In the genomic region with DNA sequence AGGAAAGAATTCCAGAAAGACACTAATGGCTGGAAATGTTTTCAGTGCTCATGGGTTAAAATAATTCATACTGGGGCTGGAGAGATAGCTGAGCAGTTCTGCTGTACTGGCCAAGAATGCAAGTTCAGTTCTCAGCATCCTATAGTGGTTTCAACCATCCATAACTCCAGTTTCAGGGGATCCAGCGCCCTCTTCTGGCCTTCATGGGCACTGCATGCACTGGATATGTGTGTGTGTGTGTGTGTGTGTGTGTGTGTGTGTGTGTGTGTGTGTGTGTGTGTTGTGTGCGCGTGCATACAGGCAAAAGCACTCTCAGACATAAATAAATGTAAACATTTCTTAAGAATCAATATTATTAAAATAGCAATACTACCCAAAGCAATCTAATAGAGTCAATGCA, we compare ENCODE assay signal across 12 mouse cellular contexts. TPM values are rescaled to one million over a fixed set of nuclear protein-coding genes. Genes with fewer than 3 reads are reported as not detected.
DNase-seq lines count a peak whose midpoint lies in the region; ATAC-seq and TF ChIP-seq lines count a peak whose summit lies in the region.
"Had no signal": no experiment of that assay in that cellular context is flagged by ENCODE, and none has a peak within 500 bp of the region (broad histone marks: within the 10 kb centered on the region; RNA-seq: fewer than 3 reads in every experiment).

No protein-coding gene starts in this region.

- peaks cover 19% of the 10 kb centered on the region for H3K27me3 ChIP-seq in E14TG2a.4 (ENCODE audit: insufficient read depth, low read length)
- no peaks in the 10 kb centered on the region for H3K27me3 ChIP-seq in midbrain, embryonic 11.5 days (ENCODE audit: control insufficient read depth, insufficient read depth, low read length)
- H3K27me3 ChIP-seq: liver, embryonic 13.5 days; midbrain, embryonic 15.5 days had no signal

- H3K4me3 ChIP-seq in layer of hippocampus, adult 2 months, result no peak overlapping the region
- H3K4me3 ChIP-seq in E14TG2a.4 (replicated peaks; ENCODE audit: low read length) (no peak overlapping the region), macrophage (ENCODE audit: inconsistent target) (no peak overlapping the region)
- no peak overlapping the region for H3K4me3 ChIP-seq in midbrain, embryonic 11.5 days (ENCODE audit: low read depth, low read length)
- H3K4me3 ChIP-seq: erythroblast, embryonic 14.5 days; liver, embryonic 13.5 days; midbrain, embryonic 15.5 days had no signal

- no peak overlapping the region for H3K4me2 ChIP-seq in midbrain, embryonic 11.5 days
- H3K4me2 ChIP-seq: liver, embryonic 13.5 days; midbrain, embryonic 15.5 days had no signal

- no peak for ATAC-seq in midbrain, embryonic 11.5 days (ENCODE audit: low FRiP score)
- ATAC-seq: hindbrain, embryonic 16.5 days; midbrain, embryonic 15.5 days had no signal

- TF ChIP-seq CTCF in layer of hippocampus, adult 2 months (conservative IDR thresholded peaks at IDR 0.05), result peak; percentile 62
- TF ChIP-seq CTCF in E14TG2a.4 (conservative IDR thresholded peaks at IDR 0.05; ENCODE audit: low read length), result peak; percentile 79

- no peaks in the 10 kb centered on the region for H3K36me3 ChIP-seq in E14TG2a.4 (ENCODE audit: insufficient read depth, low read length)
- H3K36me3 ChIP-seq in macrophage (ENCODE audit: inconsistent target), result no peaks in the 10 kb centered on the region
- no peaks in the 10 kb centered on the region for H3K36me3 ChIP-seq in midbrain, embryonic 11.5 days (ENCODE audit: control insufficient read depth, insufficient read depth, low read length)
- H3K36me3 ChIP-seq: midbrain, embryonic 15.5 days had no signal

- H3K4me1 ChIP-seq in E14TG2a.4 (replicated peaks; ENCODE audit: low read depth, low read length), result no peaks in the 10 kb centered on the region; the same call in 1 of the 2 replicates
- peaks cover 8% of the 10 kb centered on the region; the same call in 1 of the 2 replicates for H3K4me1 ChIP-seq in midbrain, embryonic 11.5 days (ENCODE audit: control insufficient read depth, insufficient read depth, low read length)
- H3K4me1 ChIP-seq: liver, embryonic 13.5 days had no signal

- no peak overlapping the region for H3K9ac ChIP-seq in midbrain, embryonic 11.5 days (ENCODE audit: low read length)
- H3K9ac ChIP-seq: liver, embryonic 13.5 days; midbrain, embryonic 15.5 days had no signal

- peaks cover 50% of the 10 kb centered on the region; the same call in 1 of the 2 replicates for H3K79me2 ChIP-seq in macrophage (ENCODE audit: inconsistent target)

- DNase-seq in layer of hippocampus, adult 2 months (ENCODE audit: low spot score in 2 of 2), result no peak
- DNase-seq in layer of hippocampus, adult 8-10 months (ENCODE audit: low spot score in 2 of 2), result no peak
- peak; percentile 69 for DNase-seq in B cell, adult 2 months
- no peak for DNase-seq in neural tube, embryonic 10.5 days (ENCODE audit: extremely low spot score, low spot score)
- no peak for DNase-seq in midbrain, embryonic 11.5 days (ENCODE audit: low spot score, missing footprints)
- DNase-seq in kidney, postnatal 14 days, result no peak
- DNase-seq: liver, embryonic 13.5 days had no signal

- H3K9me3 ChIP-seq in E14TG2a.4 (ENCODE audit: low read length), result no peaks in the 10 kb centered on the region
- H3K9me3 ChIP-seq in midbrain, embryonic 11.5 days (ENCODE audit: control insufficient read depth, low read length), result 0 out of 2 replicates have a peak, but pooled peaks cover 3% of the 10 kb centered on the region
- H3K9me3 ChIP-seq: midbrain, embryonic 15.5 days had no signal

- 57% methylated on average over 1 of the region's 3 CpGs for WGBS in macrophage (ENCODE audit: missing documents)
- WGBS in midbrain, embryonic 11.5 days, result 54% methylated on average over 3 of the region's 3 CpGs

- H3K27ac ChIP-seq in layer of hippocampus, adult 2 months, result no peak overlapping the region
- peak overlapping the region; percentile 95; the same call in 1 of the 2 replicates for H3K27ac ChIP-seq in macrophage
- no peak overlapping the region for H3K27ac ChIP-seq in midbrain, embryonic 11.5 days (ENCODE audit: low read depth, low read length)
- H3K27ac ChIP-seq: liver, embryonic 13.5 days; midbrain, embryonic 15.5 days had no signal

RNA-seq across cellular contexts. Expression of a gene that starts 22.8 kb away (rescaled TPM):
- 10 to 100 TPM; 77.6 to 82.3 TPM for total RNA-seq in layer of hippocampus, adult 2 months (2021)
- total RNA-seq in layer of hippocampus, adult 8-10 months (2022), result 10 to 100 TPM; 66.2 to 83.0 (median 73.9) TPM
- 1,000 to 10,000 TPM in 1 of 26 experiments, 100 to 1,000 TPM in 24, 10 to 100 TPM in 1; 83.2 to 1,087 (median 200) TPM for total RNA-seq in macrophage (2018; cell fraction: chromatin; rRNA removed)
- 100 to 1,000 TPM in 5 of 26 experiments, 10 to 100 TPM in 21; 53.9 to 309 (median 75.0) TPM for total RNA-seq in macrophage (2018; cell fraction: cytosol; rRNA removed)
- total RNA-seq in macrophage (2018; cell fraction: nucleus; rRNA removed), result 100 to 1,000 TPM in 19 of 26 experiments, 10 to 100 TPM in 7; 79.7 to 456 (median 123) TPM
- polyA plus RNA-seq in macrophage (2018), result 58.8 to 94.9 TPM (median 88.9 TPM) in 3 replicates
- polyA plus RNA-seq in midbrain, embryonic 11.5 days (2014; fragmentation: Nextera tagmentation; extraction: Ambion mirVana), result 20.2 and 21.1 TPM in 2 replicates

RNA-seq across cellular contexts. Expression of a gene that starts 51.8 kb away (rescaled TPM):
- not detected for total RNA-seq in layer of hippocampus, adult 2 months (2021)
- total RNA-seq in layer of hippocampus, adult 8-10 months (2022), result not detected
- total RNA-seq in macrophage (2018; cell fraction: chromatin; rRNA removed), result not detected
- under 1 TPM in 5 of 26 experiments, not detected in 21; 0.05 to 0.18 (median 0.17) TPM for total RNA-seq in macrophage (2018; cell fraction: cytosol; rRNA removed)
- under 1 TPM in 1 of 26 experiments, not detected in 25; 0.89 TPM for total RNA-seq in macrophage (2018; cell fraction: nucleus; rRNA removed)
- not detected in 3 replicates for polyA plus RNA-seq in macrophage (2018)
- not detected in 2 replicates for polyA plus RNA-seq in midbrain, embryonic 11.5 days (2014; fragmentation: Nextera tagmentation; extraction: Ambion mirVana)
- polyA plus RNA-seq: erythroblast, embryonic 14.5 days had no signal

Comparison
In these comparisons a context has a peak if more than half of its experiments do, and no peak if none do; other contexts are left out.
1. DNase-seq: peak in B cell, adult 2 months (2 of 2); none in layer of hippocampus, adult 2 months (0 of 2), layer of hippocampus, adult 8-10 months (0 of 2), neural tube, embryonic 10.5 days (single experiment), midbrain, embryonic 11.5 days (single experiment) and kidney, postnatal 14 days (single experiment).